Mouse (Mus musculus) gastrocnemius, postnatal 14 days (tissue): ENCODE measurements around the gene Cpn2. TPM values are rescaled to one million over a fixed set of nuclear protein-coding genes. Genes with fewer than 3 reads are reported as not detected.

Experiments used
- DNase-seq: peaks from one replicate; pipeline ENCODE4 v3.0.0; 2021; ENCODE audit warnings: mixed read lengths
- intact Hi-C: fragments of 180-260 bp; cut with DNase I; formaldehyde crosslinking; loops from one replicate; pipeline ENCODE4 v1.15.1; 2025; ENCODE audit warnings: low total_unique reads
- total RNA-seq, 2 experiments: library from RNA; stranded (reverse); gene quantifications; 2 replicates each; pipeline ENCODE4 v1.2.3; 2021

The Cpn2 gene
- total RNA-seq, 2 experiments from 2014 or later, result not detected

GRCm38 (mm10) chr16:30253374-30253773 lies 13.9 kb downstream of the Cpn2 start:
- DNase-seq, result no peak
- intact Hi-C loops, result loop anchor here (5.0 kb wide), 1 partner anchor 279 kb away; no protein-coding TSS in a partner anchor

DNA sequence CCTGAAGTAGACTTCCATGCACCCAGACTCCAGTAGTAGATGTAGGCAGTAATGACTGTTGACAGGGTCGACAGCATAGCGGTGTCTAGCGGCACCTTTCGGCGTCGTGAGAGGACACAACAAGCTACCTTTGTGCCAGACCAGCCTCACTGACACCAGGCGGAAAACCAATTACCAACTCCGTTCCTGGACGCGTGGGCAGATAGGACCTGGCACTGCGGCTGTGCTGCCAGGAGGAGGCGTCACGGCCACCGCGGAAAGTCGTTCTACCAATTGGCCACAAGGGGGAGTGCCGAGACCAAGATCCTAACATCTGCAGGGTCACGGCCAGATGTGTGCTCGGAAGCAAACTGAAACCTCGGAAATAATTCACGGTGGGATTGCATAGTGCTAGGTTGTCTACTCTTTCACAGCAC lies 15.3 kb downstream of the Cpn2 start:
- intact Hi-C loops, result loop anchor here (5.0 kb wide), 1 partner anchor 280 kb away; no protein-coding TSS in a partner anchor
- peak; percentile 83 for DNase-seq

GRCm38 (mm10) chr16:30244037-30244700 lies 23.1 kb downstream of the Cpn2 start:
- intact Hi-C loops, result no loop called here
- DNase-seq, result no peak

DNA sequence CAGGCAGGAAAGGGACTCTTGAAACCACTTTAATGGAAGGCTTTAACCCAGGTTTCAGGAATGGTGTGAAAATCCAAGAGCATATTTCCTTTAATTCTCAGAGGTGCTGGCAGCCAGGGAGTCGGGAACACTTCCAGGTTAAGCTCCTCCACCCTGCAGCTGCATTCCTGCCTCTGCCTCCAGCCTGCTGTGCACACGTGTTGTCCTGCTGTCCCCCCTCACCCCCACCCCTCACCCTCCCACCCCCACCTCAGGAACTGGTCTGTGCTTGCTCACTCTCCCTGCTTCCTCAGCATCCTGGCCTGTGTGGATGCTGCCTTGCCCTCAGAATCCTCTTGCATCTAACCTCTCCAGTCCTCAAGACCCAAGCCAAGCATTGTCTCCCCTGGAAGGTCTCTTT lies 25.7 kb downstream of the Cpn2 start:
- intact Hi-C loops, result no loop called here
- DNase-seq, result peak; percentile 44

DNA sequence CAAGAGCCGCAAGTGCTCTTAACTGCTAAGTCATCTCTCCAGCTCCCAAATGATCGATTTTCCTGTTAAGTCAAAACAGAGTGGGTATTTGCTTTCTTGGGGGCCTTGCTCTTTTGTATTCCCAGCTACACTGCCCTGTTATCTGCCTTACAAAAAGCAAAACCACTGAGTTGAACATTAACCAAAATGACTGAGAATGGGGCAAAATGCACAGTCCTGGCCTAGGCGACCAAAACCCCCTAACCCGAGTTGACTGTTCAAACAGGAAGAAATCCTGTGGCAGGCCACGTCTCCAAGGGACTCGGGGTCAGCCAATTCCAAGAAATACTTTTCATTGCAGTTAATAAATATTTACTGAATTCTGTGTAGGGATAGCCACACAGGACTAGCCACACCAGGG lies 28.5 kb downstream of the Cpn2 start:
- DNase-seq, result no peak
- intact Hi-C loops, result loop anchor here (5.0 kb wide), 1 partner anchor 596 kb away; no protein-coding TSS in a partner anchor

GRCm38 (mm10) chr16:30236091-30236699 lies 31.1 kb downstream of the Cpn2 start:
- intact Hi-C loops, result loop anchor here (2.0 to 5.0 kb wide), 2 partner anchors 501 to 594 kb away; no protein-coding TSS in a partner anchor
- peak; percentile 85 for DNase-seq

DNA sequence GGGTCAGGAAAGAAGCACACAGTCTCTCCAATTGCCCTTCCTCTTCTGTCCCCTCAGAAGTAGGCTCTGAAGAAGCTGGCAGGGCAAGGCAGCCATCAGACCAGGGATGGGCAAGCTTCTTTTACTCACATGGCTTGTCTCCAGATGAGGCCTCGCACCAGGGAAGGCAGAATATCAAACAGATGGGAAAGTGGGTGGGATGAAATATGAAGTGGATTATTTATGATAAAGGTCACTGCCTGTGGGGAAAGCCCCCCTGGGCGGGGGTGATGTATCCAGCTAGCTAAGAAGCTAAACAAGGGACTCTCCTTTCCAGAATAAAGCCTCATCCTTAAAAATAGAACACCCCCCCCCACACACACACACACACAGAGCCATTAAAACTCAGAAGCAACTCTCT lies 31.7 kb downstream of the Cpn2 start:
- DNase-seq, result no peak

GRCm38 (mm10) chr16:30234636-30235546 lies 32.4 kb downstream of the Cpn2 start:
- peak; percentile 40 for DNase-seq
- intact Hi-C loops, result loop anchor here (5.0 kb wide), 1 partner anchor 593 kb away; no protein-coding TSS in a partner anchor

More for the DNA sequence above, 31.7 kb downstream of the Cpn2 start:
- intact Hi-C loops, result loop anchor here (5.0 kb wide), 1 partner anchor 593 kb away; no protein-coding TSS in a partner anchor

- intact Hi-C loops, result no loop called here
- no peak for DNase-seq
Observed at GRCm38 (mm10) chr16:30234077-30234476, 33.2 kb downstream of the Cpn2 start.

- intact Hi-C loops, result no loop called here
- no peak for DNase-seq
Observed at GRCm38 (mm10) chr16:30231882-30232604, 35.3 kb downstream of the Cpn2 start.

DNA sequence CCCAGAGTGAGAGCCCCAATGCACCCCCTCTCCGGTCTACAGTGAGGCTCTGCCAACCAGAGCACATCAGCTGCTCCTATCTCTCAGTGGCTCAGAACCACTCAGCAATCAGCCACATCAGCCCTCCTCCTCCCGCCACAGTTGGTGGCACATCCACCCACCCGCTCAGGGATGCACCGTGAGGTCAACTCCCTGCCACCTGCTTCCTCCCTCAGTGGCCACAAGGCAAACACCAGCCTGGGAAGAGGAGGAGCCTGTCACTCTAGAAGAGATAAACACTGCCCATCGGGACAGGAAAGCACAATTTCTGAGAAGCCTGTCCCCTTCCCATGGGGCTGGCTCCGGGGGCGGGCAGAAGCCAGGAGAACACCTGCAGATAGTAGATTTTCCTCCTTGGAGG lies 39.9 kb downstream of the Cpn2 start:
- intact Hi-C loops, result no loop called here
- DNase-seq, result no peak

DNA sequence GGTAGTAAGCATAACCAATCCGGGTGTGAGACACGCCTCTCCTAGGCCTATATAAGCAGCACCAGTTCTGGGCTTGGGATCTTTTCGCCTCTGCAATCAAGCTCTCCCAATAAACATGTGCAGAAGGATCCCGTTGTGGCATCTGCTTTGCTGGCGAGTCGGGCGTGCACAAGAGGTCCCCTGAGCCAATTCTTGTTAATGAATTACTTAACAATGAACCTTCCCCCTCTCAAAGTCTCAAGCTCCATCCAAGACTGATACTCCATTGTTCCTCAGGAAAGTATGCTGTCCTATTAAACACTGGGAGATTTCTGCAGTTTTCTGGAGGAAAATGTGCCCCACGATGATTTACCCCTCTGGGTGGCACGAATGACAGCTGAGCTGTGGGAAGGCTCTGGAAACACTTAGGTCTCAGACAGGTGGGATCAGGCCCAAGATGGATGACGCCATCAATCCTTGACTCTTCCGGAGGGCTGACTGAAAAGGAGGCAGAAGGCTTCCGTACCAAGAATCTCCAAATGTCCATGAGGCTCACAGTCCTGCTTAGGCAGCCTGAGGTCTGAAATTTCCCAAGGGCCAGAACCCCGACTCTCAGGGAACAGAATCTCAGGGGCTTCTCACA lies 46.0 kb downstream of the Cpn2 start:
- no peak for DNase-seq
- intact Hi-C loops, result no loop called here

DNA sequence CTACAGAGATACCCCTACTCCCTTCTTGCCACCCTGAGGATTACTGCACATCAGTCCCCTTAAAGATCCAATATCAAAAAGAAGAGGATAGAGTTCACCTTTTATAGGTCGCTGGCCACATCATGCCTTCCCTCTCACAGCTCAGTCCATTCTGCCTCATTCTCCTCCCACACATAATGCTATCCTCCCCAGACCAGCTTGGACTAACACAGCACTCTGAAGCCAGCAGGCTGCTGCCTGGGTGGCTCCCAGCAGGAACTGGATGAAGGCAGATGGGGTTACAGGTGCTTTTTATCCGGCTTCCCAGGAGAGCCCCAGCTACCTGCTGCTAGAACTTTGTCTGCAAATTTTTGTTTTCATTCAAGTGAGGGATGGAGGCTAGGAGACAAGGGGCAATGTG lies 51.5 kb downstream of the Cpn2 start:
- DNase-seq, result no peak
- intact Hi-C loops, result no loop called here

DNA sequence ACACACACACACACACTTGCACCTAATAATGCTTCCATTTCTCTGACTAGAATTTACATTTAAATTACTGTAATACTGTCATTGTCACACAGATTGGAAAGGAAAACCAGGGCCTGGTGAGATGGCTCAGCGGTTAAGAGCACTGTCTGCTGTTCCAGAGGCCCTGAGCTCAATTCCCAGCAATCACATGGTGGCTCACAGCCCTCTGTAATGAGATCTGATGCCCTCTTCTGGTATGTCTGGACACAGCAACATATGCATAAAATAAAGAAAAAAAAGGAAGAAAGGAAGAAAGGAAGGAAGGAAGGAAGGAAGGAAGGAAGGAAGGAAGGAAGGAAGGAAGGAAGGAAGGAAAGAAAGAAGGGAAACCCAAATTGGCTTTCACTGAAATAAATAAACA lies 53.7 kb downstream of the Cpn2 start:
- intact Hi-C loops, result no loop called here
- no peak for DNase-seq

DNA sequence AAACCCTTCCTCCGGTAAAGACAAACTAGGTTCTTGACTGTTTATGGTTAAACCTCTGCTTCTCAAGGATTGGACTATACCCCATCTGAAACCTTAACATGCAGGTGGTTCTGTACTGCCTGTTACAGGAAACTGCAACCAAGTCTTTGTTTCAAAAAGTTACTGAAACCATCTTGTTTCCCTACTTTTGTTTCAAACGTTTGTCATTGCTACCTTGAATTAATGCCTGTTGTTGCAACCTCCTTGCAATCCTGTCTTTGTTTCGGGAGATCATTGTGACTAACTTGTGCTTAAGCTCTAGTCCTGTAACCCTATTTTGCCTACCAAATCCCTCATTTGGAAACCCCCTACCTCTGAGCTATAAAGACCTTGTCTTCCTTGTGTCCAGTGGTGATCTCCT lies 55.3 kb downstream of the Cpn2 start:
- no peak for DNase-seq
- intact Hi-C loops, result no loop called here

- DNase-seq, result no peak
- intact Hi-C loops, result no loop called here
Observed at GRCm38 (mm10) chr16:30209264-30209663, 58.0 kb downstream of the Cpn2 start.

DNA sequence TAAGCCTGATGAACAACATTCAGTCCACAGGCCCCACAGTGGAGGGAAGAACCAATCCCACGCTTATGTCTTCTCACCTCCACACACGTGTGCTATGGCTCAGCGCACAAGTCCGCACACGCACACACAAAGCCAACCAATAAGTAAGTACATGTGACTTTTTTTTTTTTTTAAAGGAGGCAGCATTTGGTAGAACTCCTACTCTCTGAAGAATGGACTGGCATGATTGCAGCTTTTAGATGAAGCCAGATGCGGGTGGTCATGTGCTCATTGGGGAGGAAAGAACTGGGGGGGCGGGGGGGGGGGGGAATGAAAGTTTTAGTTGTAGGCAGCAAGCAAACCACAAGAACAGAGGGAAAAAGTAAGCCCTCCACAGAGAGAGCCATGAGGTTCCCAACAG lies 59.3 kb downstream of the Cpn2 start:
- no peak for DNase-seq
- intact Hi-C loops, result no loop called here

- no peak for DNase-seq
- intact Hi-C loops, result no loop called here
Observed at GRCm38 (mm10) chr16:30207111-30207828, 60.0 kb downstream of the Cpn2 start.
